Mouse (Mus musculus) stomach, embryonic 16.5 days (tissue): Measurements from ENCODE around the gene Endou. TPM values are rescaled to one million over a fixed set of nuclear protein-coding genes. Genes with fewer than 3 reads are reported as not detected.
A peak's percentile ranks its signal among the peaks of the same experiment; 100 is the strongest.

Experiments
- ATAC-seq: fragments of 200-750 bp; cut with Nextera tagmentation; 2 replicates; pipeline ENCODE4 v1.8.0; 2017; ENCODE audit warnings: moderate number of reproducible peaks, moderate TSS enrichment; ENCODE audit not compliant: insufficient read depth, low FRiP score
- H3K27ac ChIP-seq: fragments of 300-500 bp; sonication (generic); 2 replicates; pipeline ENCODE4 v1.5.1; 2014; ENCODE audit warnings: low read length
- H3K27me3 ChIP-seq: fragments of 300-500 bp; sonication (generic); 2 replicates; pipeline ENCODE4 v1.6.1; 2014; ENCODE audit warnings: low read length, control low read depth, mixed read lengths; ENCODE audit not compliant: control insufficient read depth, insufficient read depth
- H3K36me3 ChIP-seq: fragments of 300-500 bp; sonication (generic); 2 replicates; pipeline ENCODE4 v1.6.1; 2014; ENCODE audit warnings: low read length; ENCODE audit not compliant: control insufficient read depth, insufficient read depth
- H3K4me1 ChIP-seq: fragments of 300-500 bp; sonication (generic); 2 replicates; pipeline ENCODE4 v1.6.1; 2014; ENCODE audit warnings: low read length, control low read depth, mixed read lengths; ENCODE audit not compliant: control insufficient read depth, insufficient read depth
- H3K4me2 ChIP-seq: fragments of 300-500 bp; sonication (generic); 2 replicates; pipeline ENCODE4 v1.6.1; 2014; ENCODE audit warnings: low read depth, low read length, mixed read lengths
- H3K4me3 ChIP-seq: fragments of 300-500 bp; sonication (generic); replicated peaks from 2 replicates; pipeline ENCODE4 v1.5.1; 2014; ENCODE audit warnings: mild to moderate bottlenecking, low read length
- H3K9ac ChIP-seq: fragments of 300-500 bp; sonication (generic); 2 replicates; pipeline ENCODE4 v1.6.1; 2014; ENCODE audit warnings: low read length
- H3K9me3 ChIP-seq: fragments of 300-500 bp; sonication (generic); replicated peaks from 2 replicates; pipeline ENCODE4 v1.6.1; 2016; ENCODE audit warnings: low read length, control low read depth; ENCODE audit not compliant: control insufficient read depth
- WGBS: fragments of 180-500 bp; shearing (Covaris S2); extraction: QIAGEN DNeasy Blood & Tissue Kit; methylation state at CpG from one replicate; pipeline ENCODE4 v1.1.7; 2014; 5-methylcytosine and 5-hydroxymethylcytosine counted together
- polyA plus RNA-seq: library from polyadenylated mRNA; unstranded; fragments of >200 nt; fragmentation: Nextera tagmentation; extraction: Ambion mirVana; gene quantifications from 2 replicates; pipeline ENCODE4 v1.2.1, GENCODE M21; 2015

Endou gene
- polyA plus RNA-seq, 1 experiment from 2014 or later: 6.4 TPM

GRCm38 (mm10) chr15:97663750-97664406 is 67.3 kb downstream of the Endou start:
- ATAC-seq: peak; percentile 68
- Histone ChIP-seq H3K9ac (peak overlapping the region; percentile 68), H3K36me3 (no peaks in the 10 kb centered on the region), H3K4me1 (no peaks in the 10 kb centered on the region; the same call in 1 of the 2 replicates), H3K27ac (peak overlapping the region; percentile 16; the same call in 1 of the 2 replicates), H3K4me3 (peak overlapping the region; percentile 54), H3K27me3 (no peaks in the 10 kb centered on the region), H3K4me2 (peak overlapping the region; percentile 93), H3K9me3 (no peaks in the 10 kb centered on the region)
- 4% methylated on average over 19 of the region's 19 CpGs for WGBS

Other genes with a start within 250 kb of the Endou start
- gene Rpap3, start 25.5 kb downstream of the Endou start, polyA plus RNA-seq: 20.5 and 20.6 TPM in 2 replicates
- gene Rapgef3, start 36.6 kb upstream of the Endou start, polyA plus RNA-seq: 9.4 and 12.6 TPM in 2 replicates
- gene Slc48a1, start 47.2 kb upstream of the Endou start, polyA plus RNA-seq: 36.5 and 39.3 TPM in 2 replicates
- 20.4 and 23.2 TPM in 2 replicates for gene Hdac7, start 113.2 kb upstream of the Endou start, polyA plus RNA-seq
- 2.3 and 2.5 TPM in 2 replicates for gene Vdr, start 179.3 kb upstream of the Endou start, polyA plus RNA-seq
- 43.1 and 45.3 TPM in 2 replicates for gene Tmem106c, start 232.9 kb upstream of the Endou start, polyA plus RNA-seq